Mouse (Mus musculus) kidney, postnatal 0 days (tissue): Measurements from ENCODE around the gene Gm7694. TPM values are rescaled to one million over a fixed set of nuclear protein-coding genes. Genes with fewer than 3 reads are reported as not detected.

Experiments
- ATAC-seq: fragments of 200-750 bp; cut with Nextera tagmentation; replicated peaks from 2 replicates; pipeline ENCODE4 v1.8.0; 2017; ENCODE audit warnings: low read depth, moderate number of reproducible peaks, moderate TSS enrichment, moderate library complexity; ENCODE audit not compliant: low FRiP score
- DNase-seq: peaks from one replicate; pipeline ENCODE4 v3.0.0-alpha.2; 2016; ENCODE audit warnings: low spot score
- H3K27ac ChIP-seq: fragments of 300-500 bp; sonication (generic); 2 replicates; pipeline ENCODE4 v1.5.1; 2014; ENCODE audit warnings: mild to moderate bottlenecking
- H3K27me3 ChIP-seq: fragments of 300-500 bp; sonication (generic); 2 replicates; pipeline ENCODE4 v1.6.1; 2014; ENCODE audit warnings: low read length, mixed read lengths; ENCODE audit not compliant: insufficient read depth
- H3K36me3 ChIP-seq: fragments of 300-500 bp; sonication (generic); 2 replicates; pipeline ENCODE4 v1.6.1; 2014; ENCODE audit warnings: low read length, mixed read lengths; ENCODE audit not compliant: insufficient read depth
- H3K4me1 ChIP-seq: fragments of 300-500 bp; sonication (generic); replicated peaks from 2 replicates; pipeline ENCODE4 v1.6.1; 2014; ENCODE audit warnings: antibody characterized with exemption, low read length, mixed read lengths; ENCODE audit not compliant: insufficient read depth
- H3K4me2 ChIP-seq: fragments of 300-500 bp; sonication (generic); 2 replicates; pipeline ENCODE4 v1.6.1; 2014; ENCODE audit warnings: mild to moderate bottlenecking, low read length, moderate library complexity, mixed read lengths
- H3K4me3 ChIP-seq: fragments of 300-500 bp; sonication (generic); replicated peaks from 2 replicates; pipeline ENCODE4 v1.5.1; 2014; ENCODE audit warnings: low read depth, low read length
- H3K9ac ChIP-seq: fragments of 300-500 bp; sonication (generic); 2 replicates; pipeline ENCODE4 v1.6.1; 2014; ENCODE audit warnings: low read depth, low read length
- H3K9me3 ChIP-seq: fragments of 300-500 bp; sonication (generic); replicated peaks from 2 replicates; pipeline ENCODE4 v1.6.1; 2016; ENCODE audit warnings: low read length, inconsistent platforms, mixed read lengths
- CTCF ChIP-seq: IDR thresholded peaks from 2 replicates; pipeline ENCODE4 v1.5.1; 2016; ENCODE audit warnings: antibody characterized with exemption, low read depth, mild to moderate bottlenecking, moderate library complexity
- WGBS: fragments of 180-500 bp; shearing (Covaris S2); extraction: QIAGEN DNeasy Blood & Tissue Kit; methylation state at CpG from one replicate; pipeline ENCODE4 v1.1.7; 2014; 5-methylcytosine and 5-hydroxymethylcytosine counted together
- polyA plus RNA-seq: library from polyadenylated mRNA; unstranded; fragments of >200 nt; fragmentation: Nextera tagmentation; extraction: Ambion mirVana; gene quantifications from 2 replicates; pipeline ENCODE4 v1.2.1, GENCODE M21; 2015

Gene Gm7694
- polyA plus RNA-seq: 5.6 and 6.1 TPM in 2 replicates

DNA sequence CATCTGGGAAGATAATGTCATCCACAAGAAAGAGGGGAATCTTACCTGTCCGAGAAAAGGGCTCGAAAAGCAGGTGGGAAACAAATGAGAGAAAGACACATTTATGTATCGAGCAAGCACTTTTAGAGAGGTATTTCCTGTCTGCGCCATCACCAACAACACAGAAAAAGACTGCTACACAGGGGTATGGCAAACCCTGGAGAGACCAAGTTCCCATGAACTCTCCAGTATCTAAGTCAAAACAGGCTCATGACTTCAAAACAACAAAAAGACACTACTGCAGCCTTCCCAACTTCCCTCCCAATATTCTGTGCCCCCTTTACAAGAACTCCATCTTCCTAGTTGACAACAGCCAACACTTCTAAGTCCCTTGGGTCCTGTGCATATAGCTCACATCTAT, at the start of gene Gm7694:
Gm7694 (minus strand) TSS at position 101 of the 400 bp plus-strand sequence.
- no peak for DNase-seq
- H3K4me3 ChIP-seq: no peak within 1 kb of the TSS
- 96% methylated on average over 4 of the region's 4 CpGs for WGBS
- no peak within 1 kb of the TSS for H3K9ac ChIP-seq
- TF ChIP-seq CTCF: no peak
- no peak within 1 kb of the TSS for H3K4me2 ChIP-seq
- no peaks in the 10 kb centered on the region for H3K9me3 ChIP-seq
- no peaks in the 10 kb centered on the region for H3K27me3 ChIP-seq
- H3K27ac ChIP-seq: no peak within 1 kb of the TSS
- no peak for ATAC-seq
- no peaks in the 10 kb centered on the region for H3K4me1 ChIP-seq
- H3K36me3 ChIP-seq: no peaks in the 10 kb centered on the region

- H3K36me3 ChIP-seq: no peaks in the 10 kb centered on the region
- H3K9me3 ChIP-seq: no peaks in the 10 kb centered on the region
- no peak overlapping the region for H3K27ac ChIP-seq
- H3K4me3 ChIP-seq: no peak overlapping the region
- DNase-seq (no peak), ATAC-seq (no peak)
- no peaks in the 10 kb centered on the region for H3K27me3 ChIP-seq
- TF ChIP-seq CTCF: no peak
- 63% methylated on average over 3 of the region's 3 CpGs for WGBS
- no peaks in the 10 kb centered on the region for H3K4me1 ChIP-seq
- no peak overlapping the region for H3K9ac ChIP-seq
- H3K4me2 ChIP-seq: no peak overlapping the region
Observed at GRCm38 (mm10) chr1:170353335-170353734, 47.2 kb upstream of the Gm7694 start.

GRCm38 (mm10) chr1:170351080-170351479, 44.9 kb upstream of the Gm7694 start:
- no peak overlapping the region for H3K27ac ChIP-seq
- no peak overlapping the region for H3K9ac ChIP-seq
- H3K36me3 ChIP-seq: no peaks in the 10 kb centered on the region
- TF ChIP-seq CTCF: no peak
- no peak overlapping the region for H3K4me2 ChIP-seq
- H3K27me3 ChIP-seq: no peaks in the 10 kb centered on the region
- H3K4me1 ChIP-seq: no peaks in the 10 kb centered on the region
- DNase-seq (no peak), ATAC-seq (no peak)
- H3K4me3 ChIP-seq: no peak overlapping the region
- H3K9me3 ChIP-seq: no peaks in the 10 kb centered on the region

GRCm38 (mm10) chr1:170346266-170346665, 40.1 kb upstream of the Gm7694 start:
- Histone ChIP-seq H3K4me3 (no peak overlapping the region), H3K36me3 (no peaks in the 10 kb centered on the region), H3K4me2 (no peak overlapping the region), H3K9ac (no peak overlapping the region), H3K9me3 (no peaks in the 10 kb centered on the region), H3K27ac (no peak overlapping the region), H3K4me1 (no peaks in the 10 kb centered on the region), H3K27me3 (no peaks in the 10 kb centered on the region)
- no peak for DNase-seq
- no peak for ATAC-seq
- 71% methylated on average over 3 of the region's 3 CpGs for WGBS
- TF ChIP-seq CTCF: no peak

DNA sequence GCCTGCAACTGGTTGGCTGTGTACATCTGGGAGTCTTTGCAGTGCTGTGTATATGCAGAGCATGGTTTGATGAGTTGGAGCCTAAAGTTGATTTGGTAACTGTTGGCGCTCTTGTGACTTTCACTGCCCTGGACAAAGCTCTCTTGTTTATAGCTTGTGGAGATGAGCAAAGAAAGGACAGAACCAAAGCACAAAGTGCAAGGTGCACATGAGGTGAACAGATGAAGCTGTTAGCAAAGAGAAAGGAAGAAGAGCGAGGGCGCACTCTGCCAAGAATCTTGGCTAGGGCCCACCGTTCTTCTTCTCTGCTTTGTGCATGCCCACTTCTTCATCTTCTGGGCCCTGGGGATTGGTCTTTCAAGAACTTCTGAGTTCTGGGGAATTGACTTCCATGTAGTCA, 37.8 kb upstream of the Gm7694 start:
- no peak overlapping the region for H3K9ac ChIP-seq
- H3K27me3 ChIP-seq: no peaks in the 10 kb centered on the region
- no peaks in the 10 kb centered on the region for H3K9me3 ChIP-seq
- H3K27ac ChIP-seq: no peak overlapping the region
- ATAC-seq (no peak), DNase-seq (no peak)
- no peaks in the 10 kb centered on the region for H3K4me1 ChIP-seq
- no peak overlapping the region for H3K4me3 ChIP-seq
- WGBS: 97% methylated on average over 4 of the region's 4 CpGs
- H3K4me2 ChIP-seq: no peak overlapping the region
- no peaks in the 10 kb centered on the region for H3K36me3 ChIP-seq
- TF ChIP-seq CTCF: no peak

DNA sequence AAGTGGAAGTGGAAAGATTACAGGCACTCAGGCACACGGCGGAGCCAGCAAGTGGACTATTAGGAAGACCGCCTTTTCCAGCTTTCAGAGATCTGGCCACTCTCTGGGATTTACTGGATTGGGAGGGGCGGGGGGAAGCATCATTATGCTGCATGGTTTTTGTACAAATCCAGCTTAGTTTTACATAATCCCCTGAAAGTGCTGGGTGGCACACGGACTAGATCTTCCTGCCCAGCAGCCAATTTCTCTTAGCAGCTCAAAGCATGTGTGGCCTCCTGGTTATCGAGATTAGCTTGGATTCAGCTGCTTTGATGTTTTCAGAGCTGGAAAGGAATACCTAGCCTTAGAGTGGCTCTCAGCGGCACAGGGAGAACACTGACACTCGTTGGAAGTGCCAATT, 36.9 kb upstream of the Gm7694 start:
- Histone ChIP-seq H3K9ac (no peak overlapping the region), H3K4me3 (no peak overlapping the region), H3K4me1 (no peaks in the 10 kb centered on the region), H3K9me3 (no peaks in the 10 kb centered on the region), H3K4me2 (no peak overlapping the region), H3K36me3 (no peaks in the 10 kb centered on the region), H3K27me3 (no peaks in the 10 kb centered on the region), H3K27ac (no peak overlapping the region)
- WGBS: 70% methylated on average over 8 of the region's 8 CpGs
- no peak for TF ChIP-seq CTCF
- ATAC-seq: no peak
- DNase-seq: no peak

DNA sequence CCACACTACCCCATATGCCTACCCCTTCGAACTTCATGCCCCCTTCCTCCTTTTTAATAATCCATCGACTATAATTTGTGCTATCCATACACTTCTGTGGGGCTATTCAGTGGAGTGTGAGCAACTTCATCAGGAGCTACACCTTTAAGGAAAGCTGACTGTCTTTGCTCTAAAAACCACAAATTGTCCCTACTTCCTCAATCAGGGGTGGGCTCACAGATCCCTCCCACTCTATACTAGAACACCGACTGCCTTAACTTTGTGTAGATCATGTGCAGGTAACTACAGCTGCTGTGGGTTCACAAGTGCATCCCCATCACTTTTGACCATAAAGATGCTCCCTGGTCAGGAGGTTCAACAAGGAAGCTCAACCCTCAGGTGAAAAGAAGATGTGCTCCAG, 33.8 kb upstream of the Gm7694 start:
- WGBS: 89% methylated on average over 3 of the region's 3 CpGs
- no peaks in the 10 kb centered on the region for H3K9me3 ChIP-seq
- no peaks in the 10 kb centered on the region for H3K4me1 ChIP-seq
- H3K9ac ChIP-seq: no peak overlapping the region
- no peak overlapping the region for H3K27ac ChIP-seq
- no peak for ATAC-seq
- TF ChIP-seq CTCF: no peak
- H3K4me2 ChIP-seq: no peak overlapping the region
- H3K36me3 ChIP-seq: no peaks in the 10 kb centered on the region
- no peaks in the 10 kb centered on the region for H3K27me3 ChIP-seq
- H3K4me3 ChIP-seq: no peak overlapping the region
- no peak for DNase-seq
